Mouse (Mus musculus): ENCODE measurements around the gene Lpcat4. TPM values are rescaled to one million over a fixed set of nuclear protein-coding genes. Genes with fewer than 3 reads are reported as not detected.

Gene Lpcat4
- polyA plus RNA-seq, 1 experiment = 74.6 TPM

GRCm38 (mm10) chr2:112259241-112259962, 20.1 kb downstream of the Lpcat4 start, which contains the start of gene Nutm1:
Nutm1 (minus strand) TSS chr2:112259291.
- Histone ChIP-seq H3K27ac (ENCODE audit: control insufficient read depth, insufficient read depth, low read depth, low read length) (no peak within 1 kb of the TSS), H3K36me3 (ENCODE audit: control insufficient read depth, insufficient read depth, low read length) (no peaks in the 10 kb centered on the region), H3K27me3 (ENCODE audit: control insufficient read depth, insufficient read depth, low read length) (no peaks in the 10 kb centered on the region), H3K4me3 (ENCODE audit: control insufficient read depth, low read depth, low read length) (peak within 1 kb of the TSS; percentile 65), H3K4me1 (ENCODE audit: control insufficient read depth, insufficient read depth, low read length) (peaks cover 13% of the 10 kb centered on the region)
- TF ChIP-seq POLR2A (IDR thresholded peaks at IDR 0.05; ENCODE audit: control insufficient read depth, low read depth, low read length) = no peak
- no peak for TF ChIP-seq CTCF (IDR thresholded peaks at IDR 0.05; ENCODE audit: control insufficient read depth, insufficient read depth, insufficient replicate concordance, low read depth, low read length)

GRCm38 (mm10) chr2:112261748-112262653, 22.7 kb downstream of the Lpcat4 start, which contains the start of gene Nop10:
Nop10 (plus strand) TSS chr2:112261926.
- peaks cover 11% of the 10 kb centered on the region for H3K4me1 ChIP-seq (ENCODE audit: control insufficient read depth, insufficient read depth, low read length)
- peak; percentile 74 for TF ChIP-seq CTCF (IDR thresholded peaks at IDR 0.05; ENCODE audit: control insufficient read depth, insufficient read depth, insufficient replicate concordance, low read depth, low read length)
- peak; percentile 100 for TF ChIP-seq POLR2A (IDR thresholded peaks at IDR 0.05; ENCODE audit: control insufficient read depth, low read depth, low read length)
- no peaks in the 10 kb centered on the region for H3K27me3 ChIP-seq (ENCODE audit: control insufficient read depth, insufficient read depth, low read length)
- peak within 1 kb of the TSS; percentile 94 for H3K27ac ChIP-seq (ENCODE audit: control insufficient read depth, insufficient read depth, low read depth, low read length)
- peak within 1 kb of the TSS; percentile 89 for H3K4me3 ChIP-seq (ENCODE audit: control insufficient read depth, low read depth, low read length)
- peaks cover 2% of the 10 kb centered on the region for H3K36me3 ChIP-seq (ENCODE audit: control insufficient read depth, insufficient read depth, low read length)

GRCm38 (mm10) chr2:112262779-112263295, 23.6 kb downstream of the Lpcat4 start:
- no peak for TF ChIP-seq POLR2A (IDR thresholded peaks at IDR 0.05; ENCODE audit: control insufficient read depth, low read depth, low read length)
- TF ChIP-seq CTCF (IDR thresholded peaks at IDR 0.05; ENCODE audit: control insufficient read depth, insufficient read depth, insufficient replicate concordance, low read depth, low read length) = no peak
- Histone ChIP-seq H3K36me3 (ENCODE audit: control insufficient read depth, insufficient read depth, low read length) (peaks cover 2% of the 10 kb centered on the region), H3K4me1 (ENCODE audit: control insufficient read depth, insufficient read depth, low read length) (peaks cover 11% of the 10 kb centered on the region), H3K27me3 (ENCODE audit: control insufficient read depth, insufficient read depth, low read length) (no peaks in the 10 kb centered on the region), H3K4me3 (ENCODE audit: control insufficient read depth, low read depth, low read length) (peak overlapping the region; percentile 89; the same call in 1 of the 2 replicates), H3K27ac (ENCODE audit: control insufficient read depth, insufficient read depth, low read depth, low read length) (no peak overlapping the region; the same call in 1 of the 2 replicates)

- peaks cover 11% of the 10 kb centered on the region for H3K4me1 ChIP-seq (ENCODE audit: control insufficient read depth, insufficient read depth, low read length)
- no peak overlapping the region for H3K27ac ChIP-seq (ENCODE audit: control insufficient read depth, insufficient read depth, low read depth, low read length)
- H3K36me3 ChIP-seq (ENCODE audit: control insufficient read depth, insufficient read depth, low read length) = peaks cover 2% of the 10 kb centered on the region
- no peak overlapping the region; the same call in 1 of the 2 replicates for H3K4me3 ChIP-seq (ENCODE audit: control insufficient read depth, low read depth, low read length)
- TF ChIP-seq CTCF (IDR thresholded peaks at IDR 0.05; ENCODE audit: control insufficient read depth, insufficient read depth, insufficient replicate concordance, low read depth, low read length) = no peak
- TF ChIP-seq POLR2A (IDR thresholded peaks at IDR 0.05; ENCODE audit: control insufficient read depth, low read depth, low read length) = no peak
- H3K27me3 ChIP-seq (ENCODE audit: control insufficient read depth, insufficient read depth, low read length) = no peaks in the 10 kb centered on the region
Measured at GRCm38 (mm10) chr2:112264364-112264763, 25.1 kb downstream of the Lpcat4 start.

GRCm38 (mm10) chr2:112265448-112266241, 26.4 kb downstream of the Lpcat4 start, which contains the start of gene Slc12a6:
Slc12a6 (plus strand) TSS chr2:112265825.
- Histone ChIP-seq H3K4me3 (ENCODE audit: control insufficient read depth, low read depth, low read length) (peak within 1 kb of the TSS; percentile 100), H3K36me3 (ENCODE audit: control insufficient read depth, insufficient read depth, low read length) (peaks cover 2% of the 10 kb centered on the region), H3K27me3 (ENCODE audit: control insufficient read depth, insufficient read depth, low read length) (no peaks in the 10 kb centered on the region), H3K4me1 (ENCODE audit: control insufficient read depth, insufficient read depth, low read length) (peaks cover 11% of the 10 kb centered on the region), H3K27ac (ENCODE audit: control insufficient read depth, insufficient read depth, low read depth, low read length) (peak within 1 kb of the TSS; percentile 97)
- TF ChIP-seq CTCF (IDR thresholded peaks at IDR 0.05; ENCODE audit: control insufficient read depth, insufficient read depth, insufficient replicate concordance, low read depth, low read length) = no peak; the same call in 1 of the 2 replicates
- peak; percentile 69; the same call in 1 of the 2 replicates for TF ChIP-seq POLR2A (IDR thresholded peaks at IDR 0.05; ENCODE audit: control insufficient read depth, low read depth, low read length)

- no peaks in the 10 kb centered on the region for H3K27me3 ChIP-seq (ENCODE audit: control insufficient read depth, insufficient read depth, low read length)
- peaks cover 11% of the 10 kb centered on the region for H3K4me1 ChIP-seq (ENCODE audit: control insufficient read depth, insufficient read depth, low read length)
- TF ChIP-seq POLR2A (IDR thresholded peaks at IDR 0.05; ENCODE audit: control insufficient read depth, low read depth, low read length) (peak; percentile 30; the same call in 1 of the 2 replicates), CTCF (IDR thresholded peaks at IDR 0.05; ENCODE audit: control insufficient read depth, insufficient read depth, insufficient replicate concordance, low read depth, low read length) (no peak)
- H3K27ac ChIP-seq (ENCODE audit: control insufficient read depth, insufficient read depth, low read depth, low read length) = peak within 1 kb of the TSS; percentile 97
- peaks cover 2% of the 10 kb centered on the region for H3K36me3 ChIP-seq (ENCODE audit: control insufficient read depth, insufficient read depth, low read length)
- peak within 1 kb of the TSS; percentile 100 for H3K4me3 ChIP-seq (ENCODE audit: control insufficient read depth, low read depth, low read length)
Measured at GRCm38 (mm10) chr2:112266242-112266592, 26.9 kb downstream of the Lpcat4 start, which contains the start of gene Gm21985. Gm21985 (plus strand) TSS chr2:112266314.
